Mouse (Mus musculus): ENCODE measurements around the gene Abhd18. TPM values are rescaled to one million over a fixed set of nuclear protein-coding genes. Genes with fewer than 3 reads are reported as not detected.
A peak's percentile ranks its signal among the peaks of the same experiment; 100 is the strongest.

The Abhd18 gene
- polyA plus RNA-seq, 1 experiment, result 5.5 TPM

DNA sequence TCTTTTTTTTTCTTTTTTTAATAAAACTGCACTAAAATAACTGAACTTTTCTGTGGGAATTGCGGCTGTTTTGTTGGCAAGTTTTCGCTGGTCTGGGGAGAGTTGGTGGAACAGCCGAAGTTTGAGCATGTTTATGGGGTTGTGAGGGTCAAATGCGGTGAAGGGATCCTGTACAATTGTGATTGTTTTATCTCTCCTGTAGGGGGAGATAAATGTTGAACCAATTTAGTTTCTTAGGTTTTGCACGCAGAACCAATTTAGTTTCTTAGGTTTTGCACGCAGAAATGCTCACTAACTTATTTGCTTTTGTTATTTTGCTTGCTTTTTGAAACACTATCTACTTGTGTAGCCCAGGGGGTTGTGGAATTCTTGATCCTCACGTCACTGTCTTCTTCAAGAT lies 104.6 kb downstream of the Abhd18 start:
- peak overlapping the region; percentile 75 for H3K27ac ChIP-seq (ENCODE audit: insufficient read depth, low read depth, low read length)

DNA sequence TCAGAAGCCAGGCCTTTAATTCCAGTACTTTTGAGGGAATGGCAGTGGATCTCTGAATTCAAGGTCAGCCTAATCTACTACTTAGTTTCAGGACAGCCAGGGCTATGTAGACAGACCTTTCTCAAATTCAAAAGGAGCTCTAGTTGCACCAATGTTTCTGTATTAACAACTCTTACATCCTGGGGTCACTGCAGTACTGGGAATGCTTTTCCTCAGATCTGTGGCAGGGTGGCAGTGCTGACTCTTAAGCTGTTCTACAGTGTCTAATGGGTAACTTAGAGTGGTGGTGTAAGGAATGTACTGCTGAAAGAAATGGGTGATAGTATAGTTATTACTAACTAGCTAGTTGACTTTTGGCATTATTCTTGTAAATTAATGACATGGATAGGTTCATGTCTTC lies 105.8 kb downstream of the Abhd18 start:
- peaks cover 8% of the 10 kb centered on the region; the same call in 1 of the 2 replicates for H3K4me1 ChIP-seq (ENCODE audit: control insufficient read depth, insufficient read depth, low read length)
- peak; percentile 60 for DNase-seq
- TF ChIP-seq POLR2A (IDR thresholded peaks at IDR 0.05; ENCODE audit: low read depth, low read length), result no peak
- TF ChIP-seq CTCF (conservative IDR thresholded peaks at IDR 0.05; ENCODE audit: insufficient read depth, insufficient read length, low read depth, low read length), result peak; percentile 40

More for the DNA sequence above, 104.6 kb downstream of the Abhd18 start:
- H3K27me3 ChIP-seq (replicated peaks; ENCODE audit: control insufficient read depth, insufficient read depth, low read length), result no peaks in the 10 kb centered on the region
- 4% methylated on average over 7 of the region's 7 CpGs for WGBS
- DNase-seq, result no peak
- H3K36me3 ChIP-seq (ENCODE audit: control insufficient read depth, insufficient read depth, low read length), result no peaks in the 10 kb centered on the region
- peak overlapping the region; percentile 65 for H3K4me3 ChIP-seq (ENCODE audit: insufficient read depth, low read depth, low read length)
- TF ChIP-seq POLR2A (IDR thresholded peaks at IDR 0.05; ENCODE audit: low read depth, low read length) (no peak), CTCF (conservative IDR thresholded peaks at IDR 0.05; ENCODE audit: insufficient read depth, insufficient read length, low read depth, low read length) (0 out of 2 replicates have a peak, but pooled peaks have one; percentile 6)
- peaks cover 8% of the 10 kb centered on the region; the same call in 1 of the 2 replicates for H3K4me1 ChIP-seq (ENCODE audit: control insufficient read depth, insufficient read depth, low read length)

GRCm38 (mm10) chr3:40954792-40955191 lies 108.0 kb downstream of the Abhd18 start:
- TF ChIP-seq CTCF (conservative IDR thresholded peaks at IDR 0.05; ENCODE audit: insufficient read depth, insufficient read length, low read depth, low read length) (no peak), POLR2A (IDR thresholded peaks at IDR 0.05; ENCODE audit: low read depth, low read length) (no peak)
- Histone ChIP-seq H3K27me3 (replicated peaks; ENCODE audit: control insufficient read depth, insufficient read depth, low read length) (no peaks in the 10 kb centered on the region), H3K4me3 (ENCODE audit: insufficient read depth, low read depth, low read length) (no peak overlapping the region), H3K36me3 (ENCODE audit: control insufficient read depth, insufficient read depth, low read length) (no peaks in the 10 kb centered on the region), H3K27ac (ENCODE audit: insufficient read depth, low read depth, low read length) (no peak overlapping the region), H3K4me1 (ENCODE audit: control insufficient read depth, insufficient read depth, low read length) (peaks cover 8% of the 10 kb centered on the region; the same call in 1 of the 2 replicates)
- no peak for DNase-seq
- 55% methylated on average over 1 of the region's 1 CpGs for WGBS

More for the DNA sequence above, 105.8 kb downstream of the Abhd18 start:
- no peaks in the 10 kb centered on the region for H3K36me3 ChIP-seq (ENCODE audit: control insufficient read depth, insufficient read depth, low read length)
- no peak overlapping the region for H3K4me3 ChIP-seq (ENCODE audit: insufficient read depth, low read depth, low read length)
- H3K27me3 ChIP-seq (replicated peaks; ENCODE audit: control insufficient read depth, insufficient read depth, low read length), result no peaks in the 10 kb centered on the region
- H3K27ac ChIP-seq (ENCODE audit: insufficient read depth, low read depth, low read length), result 0 out of 2 replicates have a peak overlapping the region, but pooled peaks have one; percentile 36

GRCm38 (mm10) chr3:40958831-40959230 lies 112.1 kb downstream of the Abhd18 start:
- no peaks in the 10 kb centered on the region for H3K27me3 ChIP-seq (replicated peaks; ENCODE audit: control insufficient read depth, insufficient read depth, low read length)
- H3K27ac ChIP-seq (ENCODE audit: insufficient read depth, low read depth, low read length), result no peak overlapping the region
- no peak for DNase-seq
- no peak overlapping the region for H3K4me3 ChIP-seq (ENCODE audit: insufficient read depth, low read depth, low read length)
- peaks cover 2% of the 10 kb centered on the region; the same call in 1 of the 2 replicates for H3K4me1 ChIP-seq (ENCODE audit: control insufficient read depth, insufficient read depth, low read length)
- no peaks in the 10 kb centered on the region for H3K36me3 ChIP-seq (ENCODE audit: control insufficient read depth, insufficient read depth, low read length)
- TF ChIP-seq CTCF (conservative IDR thresholded peaks at IDR 0.05; ENCODE audit: insufficient read depth, insufficient read length, low read depth, low read length), result no peak
- no peak for TF ChIP-seq POLR2A (IDR thresholded peaks at IDR 0.05; ENCODE audit: low read depth, low read length)

DNA sequence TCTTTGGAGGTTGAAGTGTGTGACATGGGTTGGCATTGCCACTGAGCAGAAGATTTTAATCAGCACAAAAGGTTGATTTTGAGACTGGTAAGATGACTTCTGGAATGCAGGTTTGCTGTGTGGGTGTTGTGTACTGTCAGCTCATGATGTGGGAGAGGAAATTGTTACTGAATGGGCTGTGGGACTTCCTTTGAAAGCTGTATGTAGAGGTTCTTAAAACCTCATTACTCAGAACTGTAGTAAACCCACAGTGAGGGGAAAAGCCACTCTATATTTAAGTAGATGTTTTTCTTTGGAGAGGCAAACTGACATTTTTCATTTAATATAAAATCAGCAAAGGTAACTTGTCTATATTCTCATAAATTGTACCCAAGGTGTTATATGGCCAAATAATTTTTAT lies 134.0 kb downstream of the Abhd18 start:
- Histone ChIP-seq H3K27me3 (replicated peaks; ENCODE audit: control insufficient read depth, insufficient read depth, low read length) (no peaks in the 10 kb centered on the region), H3K4me3 (ENCODE audit: insufficient read depth, low read depth, low read length) (no peak overlapping the region), H3K27ac (ENCODE audit: insufficient read depth, low read depth, low read length) (no peak overlapping the region), H3K36me3 (ENCODE audit: control insufficient read depth, insufficient read depth, low read length) (peaks cover 3% of the 10 kb centered on the region), H3K4me1 (ENCODE audit: control insufficient read depth, insufficient read depth, low read length) (no peaks in the 10 kb centered on the region)
- no peak for DNase-seq
- TF ChIP-seq POLR2A (IDR thresholded peaks at IDR 0.05; ENCODE audit: low read depth, low read length), result no peak
- no peak for TF ChIP-seq CTCF (conservative IDR thresholded peaks at IDR 0.05; ENCODE audit: insufficient read depth, insufficient read length, low read depth, low read length)

DNA sequence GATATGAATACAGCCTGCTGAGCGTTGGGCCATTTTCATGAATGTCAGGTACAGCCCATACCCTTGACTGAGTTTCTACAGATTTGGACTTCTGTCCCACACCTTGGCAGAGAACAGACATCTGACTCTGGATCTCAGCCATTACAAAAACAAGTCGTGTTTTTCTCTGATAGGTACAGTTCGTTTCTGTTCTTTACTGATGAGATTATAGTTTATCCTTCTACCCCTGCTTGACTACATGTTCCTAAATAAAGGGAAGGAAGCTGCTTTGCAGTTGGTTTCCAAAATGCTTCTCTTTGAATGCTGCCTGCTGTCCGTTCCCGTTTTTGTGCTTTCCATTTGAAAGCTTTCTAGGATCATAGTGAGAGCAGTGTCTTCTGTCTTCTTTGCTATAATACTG lies 140.8 kb downstream of the Abhd18 start:
- Histone ChIP-seq H3K27me3 (replicated peaks; ENCODE audit: control insufficient read depth, insufficient read depth, low read length) (no peaks in the 10 kb centered on the region), H3K4me1 (ENCODE audit: control insufficient read depth, insufficient read depth, low read length) (peaks cover 4% of the 10 kb centered on the region; the same call in 1 of the 2 replicates), H3K4me3 (ENCODE audit: insufficient read depth, low read depth, low read length) (no peak overlapping the region), H3K27ac (ENCODE audit: insufficient read depth, low read depth, low read length) (no peak overlapping the region), H3K36me3 (ENCODE audit: control insufficient read depth, insufficient read depth, low read length) (peaks cover 5% of the 10 kb centered on the region)
- no peak for DNase-seq
- WGBS, result 62% methylated on average over 5 of the region's 5 CpGs
- TF ChIP-seq POLR2A (IDR thresholded peaks at IDR 0.05; ENCODE audit: low read depth, low read length) (no peak), CTCF (conservative IDR thresholded peaks at IDR 0.05; ENCODE audit: insufficient read depth, insufficient read length, low read depth, low read length) (no peak)

Other genes starting within 250 kb of the Abhd18 start
- gene Slc25a31, start 138.1 kb upstream of the Abhd18 start, polyA plus RNA-seq (2012; rRNA removed), result 0.08 TPM in 1 of 2 replicates, not detected in the other
- gene Hspa4l, start 102.5 kb upstream of the Abhd18 start, polyA plus RNA-seq (2012; rRNA removed), result 6.5 and 8.1 TPM in 2 replicates
- gene Plk4, start 47.0 kb upstream of the Abhd18 start, polyA plus RNA-seq (2012; rRNA removed), result 0.81 and 1.7 TPM in 2 replicates
- gene Mfsd8, start 84 bp upstream of the Abhd18 start, polyA plus RNA-seq (2012; rRNA removed), result 3.1 and 3.7 TPM in 2 replicates
- gene 1700034I23Rik, start 55.6 kb downstream of the Abhd18 start, polyA plus RNA-seq (2012; rRNA removed), result 0.03 TPM in 1 of 2 replicates, not detected in the other
- 13.2 and 15.6 TPM in 2 replicates for gene Larp1b, start 102.9 kb downstream of the Abhd18 start, polyA plus RNA-seq (2012; rRNA removed)
- gene Pgrmc2, start 236.1 kb downstream of the Abhd18 start, polyA plus RNA-seq (2012; rRNA removed), result 19.4 and 21.5 TPM in 2 replicates